Mouse (Mus musculus) embryonic facial prominence, embryonic 15.5 days (tissue): ENCODE results near the gene Myd88. TPM values are rescaled to one million over a fixed set of nuclear protein-coding genes. Genes with fewer than 3 reads are reported as not detected.

Experiments used
- ATAC-seq: fragments of 200-750 bp; cut with Nextera tagmentation; 2 replicates; pipeline ENCODE4 v1.8.0; 2017; ENCODE audit warnings: low read depth, moderate TSS enrichment; ENCODE audit not compliant: insufficient number of reproducible peaks, low FRiP score, low TSS enrichment
- H3K27ac ChIP-seq: fragments of 300-500 bp; sonication (generic); replicated peaks from 2 replicates; pipeline ENCODE4 v1.5.1; 2015; ENCODE audit warnings: mild to moderate bottlenecking, inconsistent platforms
- H3K27me3 ChIP-seq: fragments of 300-500 bp; sonication (generic); 2 replicates; pipeline ENCODE4 v1.6.1; 2015; ENCODE audit warnings: inconsistent platforms
- H3K36me3 ChIP-seq: fragments of 300-500 bp; sonication (generic); 2 replicates; pipeline ENCODE4 v1.6.1; 2015; ENCODE audit warnings: mild to moderate bottlenecking, inconsistent platforms
- H3K4me1 ChIP-seq: fragments of 300-500 bp; sonication (generic); 2 replicates; pipeline ENCODE4 v1.6.1; 2015; ENCODE audit warnings: inconsistent platforms
- H3K4me2 ChIP-seq: fragments of 300-500 bp; sonication (generic); replicated peaks from 2 replicates; pipeline ENCODE4 v1.6.1; 2015; ENCODE audit warnings: mild to moderate bottlenecking, inconsistent platforms
- H3K4me3 ChIP-seq: fragments of 300-500 bp; sonication (generic); replicated peaks from 2 replicates; pipeline ENCODE4 v1.5.1; 2015; ENCODE audit warnings: mild to moderate bottlenecking, inconsistent platforms
- H3K9ac ChIP-seq: fragments of 300-500 bp; sonication (generic); 2 replicates; pipeline ENCODE4 v1.6.1; 2015; ENCODE audit warnings: inconsistent platforms
- H3K9me3 ChIP-seq: fragments of 300-500 bp; sonication (generic); replicated peaks from 2 replicates; pipeline ENCODE4 v1.6.1; 2016; ENCODE audit warnings: inconsistent platforms
- WGBS: fragments of 180-500 bp; shearing (Covaris S2); methylation state at CpG from one replicate; pipeline ENCODE4 v1.1.7; 2015; 5-methylcytosine and 5-hydroxymethylcytosine counted together
- polyA plus RNA-seq: library from polyadenylated mRNA; unstranded; fragments of >200 nt; fragmentation: Nextera tagmentation; extraction: Ambion mirVana; gene quantifications from 2 replicates; pipeline ENCODE4 v1.2.1, GENCODE M21; 2015

The Myd88 gene
- polyA plus RNA-seq, 1 experiment from 2014 or later = 33.1 TPM

- 4% methylated on average over 8 of the region's 8 CpGs for WGBS
- Histone ChIP-seq H3K27ac (peak overlapping the region; percentile 94), H3K4me3 (peak overlapping the region; percentile 88), H3K9ac (peak overlapping the region; percentile 63), H3K4me2 (peak overlapping the region; percentile 75), H3K27me3 (no peaks in the 10 kb centered on the region), H3K36me3 (peaks cover 41% of the 10 kb centered on the region), H3K9me3 (no peaks in the 10 kb centered on the region), H3K4me1 (peaks cover 32% of the 10 kb centered on the region)
- no peak for ATAC-seq
Measured at GRCm38 (mm10) chr9:119340212-119340580, 1.0 kb downstream of the Myd88 start.

GRCm38 (mm10) chr9:119339558-119340211, 1.5 kb downstream of the Myd88 start, which contains the start of gene Acaa1a:
Acaa1a (plus strand) TSS chr9:119339676.
- Histone ChIP-seq H3K9ac (peak within 1 kb of the TSS; percentile 63), H3K36me3 (peaks cover 36% of the 10 kb centered on the region), H3K27me3 (no peaks in the 10 kb centered on the region), H3K4me2 (peak within 1 kb of the TSS; percentile 75), H3K27ac (peak within 1 kb of the TSS; percentile 94), H3K9me3 (no peaks in the 10 kb centered on the region), H3K4me3 (peak within 1 kb of the TSS; percentile 88), H3K4me1 (peaks cover 33% of the 10 kb centered on the region)
- WGBS = under 1% methylated on average over 43 of the region's 43 CpGs
- ATAC-seq = no peak

DNA sequence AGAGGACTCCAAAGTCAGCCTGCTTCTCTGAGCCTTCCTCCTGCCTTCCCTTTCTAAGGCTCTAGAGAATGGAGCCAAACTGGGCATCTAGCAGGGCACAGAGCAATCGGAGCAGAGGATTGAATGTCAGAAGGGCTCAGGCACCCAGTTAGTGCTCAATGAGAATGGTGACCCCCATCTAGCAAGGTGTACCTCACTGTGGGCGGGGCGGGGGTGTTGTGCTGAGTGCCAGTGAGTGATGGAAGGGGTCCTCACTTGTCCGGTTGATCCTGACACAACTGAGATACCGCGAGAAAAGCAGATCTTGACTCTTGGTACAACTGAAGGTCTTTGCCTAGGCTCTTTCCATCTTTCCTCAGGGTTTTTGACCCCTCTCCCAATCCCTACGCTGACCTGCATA, 2.1 kb downstream of the Myd88 start:
- Histone ChIP-seq H3K4me2 (peak overlapping the region; percentile 75), H3K4me1 (peaks cover 35% of the 10 kb centered on the region), H3K9ac (no peak overlapping the region), H3K27ac (no peak overlapping the region), H3K27me3 (no peaks in the 10 kb centered on the region), H3K4me3 (peak overlapping the region; percentile 88), H3K36me3 (peaks cover 30% of the 10 kb centered on the region), H3K9me3 (no peaks in the 10 kb centered on the region)
- WGBS = 43% methylated on average over 7 of the region's 7 CpGs
- ATAC-seq = no peak

GRCm38 (mm10) chr9:119338350-119338749, 2.9 kb downstream of the Myd88 start:
- ATAC-seq = no peak
- no peaks in the 10 kb centered on the region for H3K27me3 ChIP-seq
- H3K9ac ChIP-seq = no peak overlapping the region
- 89% methylated on average over 3 of the region's 3 CpGs for WGBS
- H3K9me3 ChIP-seq = no peaks in the 10 kb centered on the region
- no peak overlapping the region for H3K4me2 ChIP-seq
- no peak overlapping the region for H3K4me3 ChIP-seq
- H3K36me3 ChIP-seq = peaks cover 22% of the 10 kb centered on the region
- H3K4me1 ChIP-seq = peaks cover 32% of the 10 kb centered on the region
- no peak overlapping the region for H3K27ac ChIP-seq

- H3K27me3 ChIP-seq = no peaks in the 10 kb centered on the region
- no peak overlapping the region for H3K4me2 ChIP-seq
- no peak for ATAC-seq
- no peak overlapping the region for H3K4me3 ChIP-seq
- H3K9me3 ChIP-seq = no peaks in the 10 kb centered on the region
- H3K27ac ChIP-seq = no peak overlapping the region
- WGBS = 93% methylated on average over 14 of the region's 14 CpGs
- H3K4me1 ChIP-seq = peaks cover 27% of the 10 kb centered on the region
- peaks cover 17% of the 10 kb centered on the region for H3K36me3 ChIP-seq
- no peak overlapping the region for H3K9ac ChIP-seq
Measured at GRCm38 (mm10) chr9:119337842-119338241, 3.4 kb downstream of the Myd88 start.

DNA sequence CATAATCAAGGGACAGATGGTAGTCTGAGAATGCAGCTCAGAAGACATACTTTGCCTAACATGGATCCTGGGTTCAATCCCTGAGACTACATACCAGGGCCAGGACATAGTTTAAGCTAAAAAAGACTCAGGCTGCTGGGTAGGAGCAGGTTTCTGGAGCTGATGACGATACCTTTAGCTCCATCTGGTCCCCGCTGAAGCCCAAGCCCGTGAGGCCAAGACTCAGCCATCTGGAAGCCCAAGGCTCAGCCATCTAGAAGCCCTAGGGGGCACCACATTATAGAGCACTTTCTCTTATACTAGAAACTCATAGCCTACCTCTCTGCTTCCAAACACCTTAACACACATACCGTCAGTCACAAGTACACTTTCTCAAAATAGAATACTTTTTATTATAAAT, 5.6 kb downstream of the Myd88 start:
- Histone ChIP-seq H3K4me1 (peaks cover 15% of the 10 kb centered on the region), H3K9ac (no peak overlapping the region), H3K4me3 (no peak overlapping the region), H3K4me2 (no peak overlapping the region), H3K9me3 (no peaks in the 10 kb centered on the region), H3K36me3 (peaks cover 15% of the 10 kb centered on the region), H3K27ac (no peak overlapping the region), H3K27me3 (no peaks in the 10 kb centered on the region)
- no peak for ATAC-seq
- WGBS = 84% methylated on average over 4 of the region's 4 CpGs

- WGBS = 90% methylated on average over 2 of the region's 2 CpGs
- Histone ChIP-seq H3K36me3 (peaks cover 15% of the 10 kb centered on the region), H3K9ac (no peak overlapping the region), H3K4me3 (no peak overlapping the region), H3K4me2 (no peak overlapping the region), H3K27ac (no peak overlapping the region), H3K27me3 (no peaks in the 10 kb centered on the region), H3K9me3 (no peaks in the 10 kb centered on the region), H3K4me1 (peaks cover 11% of the 10 kb centered on the region)
- no peak for ATAC-seq
Measured at GRCm38 (mm10) chr9:119334834-119335233, 6.4 kb downstream of the Myd88 start.

- Histone ChIP-seq H3K4me3 (no peak overlapping the region), H3K36me3 (peaks cover 15% of the 10 kb centered on the region), H3K4me2 (no peak overlapping the region), H3K27ac (no peak overlapping the region), H3K9ac (no peak overlapping the region), H3K9me3 (no peaks in the 10 kb centered on the region), H3K27me3 (no peaks in the 10 kb centered on the region), H3K4me1 (peaks cover 8% of the 10 kb centered on the region)
- WGBS = 61% methylated on average over 10 of the region's 10 CpGs
- no peak; the same call in 1 of the 2 replicates for ATAC-seq
Measured at GRCm38 (mm10) chr9:119334324-119334723, 6.9 kb downstream of the Myd88 start.

GRCm38 (mm10) chr9:119330186-119330963, 10.8 kb downstream of the Myd88 start:
- ATAC-seq = no peak
- WGBS = 77% methylated on average over 15 of the region's 15 CpGs
- H3K4me1 ChIP-seq = peaks cover 3% of the 10 kb centered on the region
- no peak overlapping the region for H3K9ac ChIP-seq
- H3K36me3 ChIP-seq = no peaks in the 10 kb centered on the region
- H3K27ac ChIP-seq = peak overlapping the region; percentile 41; the same call in 1 of the 2 replicates
- no peak overlapping the region for H3K4me2 ChIP-seq
- H3K9me3 ChIP-seq = no peaks in the 10 kb centered on the region
- 0 out of 2 replicates have a peak overlapping the region, but pooled peaks have one; percentile 6 for H3K4me3 ChIP-seq
- no peaks in the 10 kb centered on the region for H3K27me3 ChIP-seq

- no peaks in the 10 kb centered on the region for H3K4me1 ChIP-seq
- H3K4me3 ChIP-seq = no peak overlapping the region
- no peak for ATAC-seq
- H3K27ac ChIP-seq = no peak overlapping the region
- H3K9ac ChIP-seq = no peak overlapping the region
- no peaks in the 10 kb centered on the region for H3K27me3 ChIP-seq
- H3K4me2 ChIP-seq = no peak overlapping the region
- H3K36me3 ChIP-seq = no peaks in the 10 kb centered on the region
- 70% methylated on average over 3 of the region's 3 CpGs for WGBS
- no peaks in the 10 kb centered on the region for H3K9me3 ChIP-seq
Measured at GRCm38 (mm10) chr9:119328488-119328887, 12.7 kb downstream of the Myd88 start.

DNA sequence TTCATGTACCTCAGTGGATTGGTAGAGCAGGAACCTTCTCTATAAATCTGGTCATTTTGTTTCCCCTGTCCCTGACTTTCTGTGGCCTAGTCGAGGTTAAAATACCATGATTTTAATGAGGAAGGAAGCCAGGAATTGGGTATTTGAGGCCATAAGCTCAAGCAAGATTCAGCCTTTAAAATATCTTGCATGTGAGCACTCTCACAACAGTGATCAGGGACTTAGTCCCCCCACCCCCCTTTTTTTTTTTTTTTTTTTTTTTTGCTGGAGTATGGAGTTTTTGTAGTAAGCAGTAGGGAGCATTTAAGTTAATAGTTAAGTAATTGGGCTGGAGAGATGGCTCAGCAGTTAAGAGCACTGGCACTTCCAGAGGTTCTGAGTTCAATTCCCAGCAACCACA, 17.1 kb downstream of the Myd88 start:
- no peaks in the 10 kb centered on the region for H3K27me3 ChIP-seq
- H3K36me3 ChIP-seq = no peaks in the 10 kb centered on the region
- 64% methylated on average over 1 of the region's 1 CpGs for WGBS
- peaks cover 14% of the 10 kb centered on the region for H3K4me1 ChIP-seq
- H3K9me3 ChIP-seq = no peaks in the 10 kb centered on the region
- no peak overlapping the region for H3K4me2 ChIP-seq
- H3K4me3 ChIP-seq = no peak overlapping the region
- no peak overlapping the region for H3K9ac ChIP-seq
- no peak overlapping the region for H3K27ac ChIP-seq
- ATAC-seq = no peak
